Mouse (Mus musculus): Measurements from ENCODE around the gene Cav3.

- TF ChIP-seq CTCF (IDR thresholded peaks at IDR 0.05) (peak; percentile 92), POLR2A (IDR thresholded peaks at IDR 0.05; ENCODE audit: insufficient read depth, low read depth, low read length) (no peak)
These were observed 25.0 kb downstream of the Cav3 start for GRCm38 (mm10) chr6:112484316-112484715.

Measured in heart, adult 2 months (tissue).